Mouse (Mus musculus) kidney, adult 8-10 months (tissue): ENCODE data around the gene Calm1.
"Not testable (repeated sequence)": the region's sequence is repeated elsewhere in the genome, so short reads cannot be mapped to it uniquely, and the experiment has no call there.

ENCODE experiments used
- DNase-seq, 2 experiments: peaks; one replicate each; pipeline ENCODE4 v3.0.0; 2022

Calm1 gene

DNA sequence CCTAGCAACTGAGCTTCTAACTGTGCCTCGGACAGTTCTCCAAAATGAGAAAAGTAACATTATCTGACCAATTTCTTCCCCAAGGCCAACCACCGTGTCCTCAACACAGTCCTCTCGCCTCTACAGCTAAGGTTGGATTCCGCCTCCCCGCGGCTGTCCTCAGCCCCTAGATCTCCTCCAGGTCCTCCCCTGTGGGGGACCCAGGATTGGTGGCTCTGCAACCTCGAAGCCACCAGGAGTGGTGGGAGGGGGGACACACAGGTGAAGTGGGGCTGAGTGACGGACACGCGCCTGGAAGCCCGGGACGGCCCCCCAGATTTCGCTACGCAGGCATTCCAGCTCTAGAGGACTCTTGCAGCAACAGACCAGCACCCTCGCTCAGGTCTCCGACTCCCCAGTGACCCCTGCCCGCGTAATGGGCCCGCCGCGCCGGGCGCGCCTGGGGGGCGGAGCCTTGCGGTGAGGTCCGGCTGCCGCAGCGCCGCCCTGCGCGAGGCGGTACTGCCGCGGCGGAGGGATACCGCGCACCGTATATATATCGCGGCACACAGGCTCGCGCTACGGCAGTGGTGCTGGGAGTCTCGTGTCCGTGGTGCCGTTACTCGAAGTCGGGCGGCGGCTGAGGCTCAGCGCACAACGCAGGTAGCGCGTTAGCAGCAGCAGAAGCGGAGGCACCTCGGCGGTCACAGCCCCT lies at the start of gene Calm1:
Calm1 (plus strand) TSS at position 469 of the 694 bp plus-strand sequence.
- DNase-seq = peak; percentile 88 to 90

GRCm38 (mm10) chr12:100152466-100152865 lies 46.8 kb upstream of the Calm1 start:
- DNase-seq = no peak

GRCm38 (mm10) chr12:100159261-100159975 lies 39.8 kb upstream of the Calm1 start, which contains the start of gene Nrde2:
Gene Nrde2, minus strand, starts transcription at chr12:100159653.
- DNase-seq = peak; percentile 92 to 93

DNA sequence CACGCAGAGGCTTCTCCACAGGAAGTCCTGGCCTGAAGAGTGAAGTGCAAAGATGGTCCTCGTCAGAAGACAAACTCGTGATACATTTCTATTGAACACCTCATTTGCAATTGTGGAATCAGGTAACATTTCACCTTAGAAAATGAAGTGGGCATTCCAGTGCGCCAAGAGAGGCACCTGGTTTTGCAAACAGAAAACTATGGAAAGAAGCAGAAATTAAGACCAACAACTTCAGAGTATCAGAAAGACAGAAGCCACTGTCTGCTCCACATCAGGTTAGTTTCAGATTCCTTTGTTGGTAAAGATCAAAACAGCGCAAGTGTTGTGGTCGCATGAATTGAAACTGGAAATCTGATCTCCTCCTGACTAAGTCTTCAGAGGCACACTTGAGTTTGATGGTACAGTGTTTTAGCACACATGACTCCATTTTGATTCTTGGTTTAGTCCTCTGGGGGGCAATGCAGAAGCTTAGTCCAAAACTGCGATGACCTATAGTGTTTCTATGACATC lies 34.2 kb upstream of the Calm1 start:
- DNase-seq = no peak

DNA sequence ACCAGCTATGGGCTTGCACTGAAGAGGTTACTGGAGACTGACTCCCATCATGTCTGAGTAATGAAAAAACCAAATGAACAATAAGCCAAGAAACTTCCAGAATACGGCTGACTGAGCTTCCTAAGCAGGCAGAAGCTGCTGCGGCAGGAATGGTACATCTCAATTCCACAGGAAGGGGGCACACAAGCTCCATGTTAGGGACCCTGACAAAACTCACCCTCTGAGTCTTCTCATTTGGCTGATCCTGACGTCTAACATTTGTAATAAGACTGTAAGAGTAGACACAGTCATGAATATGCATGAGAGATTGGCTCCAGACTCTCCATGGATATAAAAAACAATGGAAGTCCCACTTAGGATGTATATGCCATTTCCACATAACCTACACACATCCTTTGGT lies 33.1 kb upstream of the Calm1 start:
- peak in 1 of 2 experiments; percentile 25 for DNase-seq

DNA sequence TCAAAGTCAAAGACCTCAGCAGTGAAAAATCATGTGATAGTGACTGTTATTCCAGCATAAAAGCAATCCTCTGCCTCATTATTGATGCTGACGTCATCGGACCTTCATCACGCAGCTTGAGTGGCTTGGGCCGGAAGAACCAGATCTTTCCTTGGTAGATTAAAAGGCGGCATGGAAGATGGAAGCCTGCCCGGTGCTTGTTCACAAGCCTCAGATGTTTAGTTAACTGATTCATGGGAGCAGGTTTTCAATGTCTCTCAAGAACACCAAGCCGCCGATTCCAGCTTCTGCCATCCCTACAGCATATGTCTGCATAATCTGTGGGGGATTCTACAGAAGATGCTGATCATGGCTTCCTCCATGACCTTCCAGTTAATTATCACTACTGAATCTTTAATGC lies 32.3 kb upstream of the Calm1 start:
- no peak for DNase-seq

DNA sequence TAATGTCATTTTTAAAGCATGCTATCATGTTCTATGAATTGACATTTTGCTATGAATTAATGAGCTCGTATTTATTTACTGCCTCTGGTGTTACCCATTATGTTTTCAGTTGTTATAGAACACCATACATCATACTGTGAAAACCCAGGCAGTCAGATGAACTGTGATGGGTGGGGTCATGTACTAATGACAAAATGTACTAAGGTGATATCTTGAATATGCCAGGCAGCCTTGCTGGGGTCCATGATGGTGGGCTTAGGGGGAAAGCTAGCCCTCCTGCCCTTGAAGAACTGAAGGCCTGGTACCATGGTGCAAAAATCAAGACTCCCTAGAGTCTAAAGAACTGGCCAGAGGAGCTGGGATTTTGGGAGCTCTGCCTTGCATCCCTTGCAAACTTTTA lies 31.7 kb upstream of the Calm1 start:
- no peak for DNase-seq

GRCm38 (mm10) chr12:100167931-100168871 lies 31.0 kb upstream of the Calm1 start:
- DNase-seq = peak in 1 of 2 experiments; percentile 26

- no peak for DNase-seq
These were observed 26.8 kb upstream of the Calm1 start for GRCm38 (mm10) chr12:100172481-100172880.

GRCm38 (mm10) chr12:100176469-100177056 lies 22.7 kb upstream of the Calm1 start:
- DNase-seq = no peak

DNA sequence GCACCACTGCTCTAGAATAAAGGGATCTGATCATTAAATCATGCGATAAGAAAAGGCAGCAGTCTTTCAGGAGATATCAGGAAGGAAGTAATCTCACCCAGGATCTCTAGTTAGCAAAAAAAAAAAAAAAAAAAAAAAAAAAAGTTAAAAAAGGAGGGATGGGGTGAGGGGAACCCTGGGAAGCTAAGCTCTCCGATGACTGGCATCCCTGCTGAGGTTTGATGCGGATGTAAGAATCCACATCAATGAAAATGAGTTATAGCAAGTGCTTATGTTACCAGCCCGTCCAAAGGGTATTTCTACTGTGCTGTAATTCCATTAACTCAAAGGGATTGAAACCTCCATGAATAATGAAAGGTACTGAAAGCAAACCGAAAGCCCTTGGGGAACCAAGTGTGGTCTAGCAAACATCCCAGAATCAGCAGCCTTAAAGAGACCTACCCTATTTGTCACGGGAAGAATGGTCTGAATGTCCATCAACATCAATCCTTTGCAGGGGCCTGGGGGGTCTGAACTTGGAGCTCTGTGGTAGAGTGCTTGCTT lies 20.3 kb upstream of the Calm1 start:
- DNase-seq = no peak

DNA sequence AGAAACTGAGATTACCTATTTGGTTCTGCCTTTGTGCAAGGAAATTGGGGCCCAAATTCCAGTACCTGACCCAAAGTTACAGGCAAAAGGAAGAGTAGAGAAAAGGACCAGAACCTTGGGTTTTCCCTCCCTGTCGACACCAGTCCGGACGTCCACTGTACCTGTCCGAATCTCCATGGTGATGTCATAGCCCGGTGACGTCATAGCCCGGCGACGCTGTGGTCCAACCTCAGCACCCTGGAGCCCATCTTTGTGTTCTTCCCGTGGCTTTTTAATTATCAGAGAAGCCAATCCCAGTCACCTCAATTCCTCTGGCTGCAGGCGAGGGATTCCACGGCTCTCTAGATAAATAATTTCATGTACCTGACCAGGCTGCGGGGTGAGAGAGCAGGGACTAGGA lies 18.4 kb upstream of the Calm1 start:
- no peak for DNase-seq

- no peak for DNase-seq
These were observed 16.6 kb upstream of the Calm1 start for GRCm38 (mm10) chr12:100182676-100183075.

- DNase-seq = no peak
These were observed 15.3 kb upstream of the Calm1 start for GRCm38 (mm10) chr12:100183970-100184369.

GRCm38 (mm10) chr12:100184976-100185375 lies 14.3 kb upstream of the Calm1 start:
- DNase-seq = not testable (repeated sequence)

GRCm38 (mm10) chr12:100185897-100186296 lies 13.3 kb upstream of the Calm1 start:
- no peak for DNase-seq

DNA sequence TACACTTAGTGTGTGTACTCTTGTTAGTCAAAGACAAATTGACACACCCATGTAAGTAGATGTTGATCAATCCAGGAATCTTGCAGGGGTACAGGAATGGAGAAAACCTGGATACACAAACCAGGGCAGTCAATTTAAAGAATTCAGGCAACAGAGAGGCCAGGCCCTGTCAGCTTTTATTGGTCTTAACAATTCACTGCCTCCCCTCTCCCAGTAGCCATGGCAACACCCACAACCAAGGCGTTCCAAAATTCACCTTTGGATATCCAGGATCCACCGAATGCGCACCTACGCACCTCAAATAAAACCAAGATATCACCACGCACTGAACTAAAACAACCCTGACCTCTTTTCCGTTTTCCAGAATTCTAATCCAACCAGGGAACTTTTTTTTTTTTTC lies 12.9 kb upstream of the Calm1 start:
- DNase-seq = no peak

- DNase-seq = peak; percentile 99
These were observed 12.1 kb upstream of the Calm1 start for GRCm38 (mm10) chr12:100187013-100187755.

GRCm38 (mm10) chr12:100187756-100188430 lies 11.3 kb upstream of the Calm1 start:
- DNase-seq = peak; percentile 50 to 57

GRCm38 (mm10) chr12:100190802-100191201 lies 8.4 kb upstream of the Calm1 start:
- no peak for DNase-seq

- no peak for DNase-seq
These were observed 5.1 kb upstream of the Calm1 start for GRCm38 (mm10) chr12:100194181-100194580.
